Mouse (Mus musculus) ovary, postnatal 14 days (tissue): ENCODE results near the gene Gtf2h3.
"Not testable (repeated sequence)": the region's sequence is repeated elsewhere in the genome, so short reads cannot be mapped to it uniquely, and the experiment has no call there.

Source experiments
- DNase-seq: peaks from one replicate; pipeline ENCODE4 v3.0.0; 2022; ENCODE audit warnings: low spot score

Gene Gtf2h3

GRCm38 (mm10) chr5:124575467-124575866, 3.5 kb upstream of the Gtf2h3 start:
- DNase-seq, result no peak

DNA sequence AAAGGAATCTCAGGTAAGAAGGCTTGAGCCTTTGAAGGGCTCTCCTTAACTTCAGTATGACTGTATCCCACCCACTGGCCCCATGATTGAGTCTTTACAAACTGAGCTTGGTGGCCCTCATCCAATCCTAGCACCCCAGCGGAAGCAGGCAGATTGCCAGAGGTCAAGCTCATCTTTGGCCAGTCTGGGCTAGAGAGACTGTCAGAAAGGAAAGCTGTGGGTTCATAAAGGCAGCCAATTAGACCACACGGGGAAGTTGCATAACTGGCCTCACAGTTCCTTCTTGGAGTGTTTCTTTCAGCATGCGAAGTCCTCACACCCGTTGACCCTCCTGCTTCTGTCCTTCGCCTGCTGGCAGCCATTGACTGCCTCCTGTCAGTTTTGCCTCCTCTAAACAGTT, 3.6 kb downstream of the Gtf2h3 start:
- no peak for DNase-seq

- no peak for DNase-seq
These were observed 13.8 kb downstream of the Gtf2h3 start for GRCm38 (mm10) chr5:124592768-124593167.

GRCm38 (mm10) chr5:124598224-124599174, 19.6 kb downstream of the Gtf2h3 start:
- DNase-seq, result peak; percentile 84

GRCm38 (mm10) chr5:124599726-124600125, 20.8 kb downstream of the Gtf2h3 start:
- DNase-seq, result not testable (repeated sequence)

- no peak for DNase-seq
These were observed 23.4 kb downstream of the Gtf2h3 start for GRCm38 (mm10) chr5:124602349-124602748.

- DNase-seq, result no peak
These were observed 25.4 kb downstream of the Gtf2h3 start for GRCm38 (mm10) chr5:124604296-124604695.

- DNase-seq, result no peak
These were observed 26.2 kb downstream of the Gtf2h3 start for GRCm38 (mm10) chr5:124605041-124605622.

DNA sequence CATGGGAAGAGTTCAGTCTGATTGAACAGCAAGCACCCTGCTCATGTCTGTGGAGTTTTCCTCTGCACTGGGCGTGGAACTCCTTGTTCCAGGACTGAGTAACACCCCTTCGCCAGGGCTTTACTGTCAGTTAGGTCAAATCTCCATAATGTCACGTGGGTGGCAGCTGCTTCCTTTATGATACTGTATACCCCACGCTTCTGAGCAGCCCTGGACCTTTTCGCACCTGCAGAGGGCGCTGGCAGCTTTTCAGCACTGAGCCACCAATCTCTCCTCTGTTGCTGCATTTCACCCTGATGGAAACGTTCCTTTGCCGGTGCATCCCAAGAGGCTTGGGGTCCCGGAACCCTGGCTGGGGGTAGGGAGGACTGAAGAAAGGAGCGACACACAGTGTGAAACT, 32.0 kb downstream of the Gtf2h3 start:
- no peak for DNase-seq

- no peak for DNase-seq
These were observed 35.8 kb downstream of the Gtf2h3 start for GRCm38 (mm10) chr5:124614709-124615108.

GRCm38 (mm10) chr5:124618711-124619110, 39.8 kb downstream of the Gtf2h3 start:
- no peak for DNase-seq

- no peak for DNase-seq
These were observed 42.4 kb downstream of the Gtf2h3 start for GRCm38 (mm10) chr5:124621362-124621761.

- no peak for DNase-seq
These were observed 44.0 kb downstream of the Gtf2h3 start for GRCm38 (mm10) chr5:124622890-124623289.

GRCm38 (mm10) chr5:124624291-124624690, 45.4 kb downstream of the Gtf2h3 start:
- no peak for DNase-seq

DNA sequence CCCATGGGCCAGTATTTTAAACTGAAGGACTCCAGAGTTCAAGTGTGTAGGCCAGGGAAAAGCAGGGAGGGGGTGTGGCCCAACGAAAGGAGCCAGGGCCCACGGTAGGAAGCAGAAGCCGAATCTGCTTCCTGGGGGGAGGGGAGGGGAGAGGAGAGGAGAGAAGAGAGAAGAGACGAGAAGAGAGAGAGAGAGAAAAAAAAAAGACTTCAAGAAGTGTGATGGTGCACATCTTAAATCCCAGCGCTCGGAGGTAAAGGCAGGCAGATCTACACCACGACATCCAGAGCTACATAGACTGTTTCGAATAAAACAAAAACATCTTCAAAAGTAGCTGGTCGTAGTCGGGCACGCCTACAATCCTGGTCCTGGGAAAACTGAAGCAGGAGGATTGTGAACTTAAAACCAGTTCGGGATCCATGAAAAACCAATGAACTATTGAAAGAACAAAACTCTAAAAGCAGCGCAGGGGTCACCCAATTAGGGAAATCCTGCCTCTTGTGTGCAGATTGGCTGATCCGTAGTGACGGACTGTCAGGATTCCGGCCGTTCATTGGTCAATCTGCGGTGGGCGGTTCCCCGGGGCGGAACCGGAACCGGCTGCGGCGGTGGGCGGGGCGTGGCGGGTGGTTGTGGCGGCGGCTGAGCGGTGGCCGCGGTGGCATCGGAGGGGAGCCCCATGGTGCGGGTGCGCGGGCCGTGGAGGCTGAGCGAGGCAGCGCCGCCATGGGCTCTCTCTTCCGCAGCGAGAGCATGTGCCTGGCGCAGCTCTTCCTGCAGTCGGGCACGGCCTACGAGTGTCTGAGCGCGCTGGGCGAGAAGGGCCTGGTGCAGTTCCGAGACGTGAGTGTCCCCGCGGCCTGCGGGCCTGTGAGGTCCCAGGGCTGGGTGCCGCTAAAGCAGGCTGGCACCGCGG, 49.8 kb downstream of the Gtf2h3 start, which contains the start of gene Atp6v0a2:
Gene Atp6v0a2 (plus strand): TSS at position 129 of the 916 bp plus-strand sequence.
- DNase-seq, result peak; percentile 95

- no peak for DNase-seq
These were observed 50.7 kb downstream of the Gtf2h3 start for GRCm38 (mm10) chr5:124629641-124630040.

DNA sequence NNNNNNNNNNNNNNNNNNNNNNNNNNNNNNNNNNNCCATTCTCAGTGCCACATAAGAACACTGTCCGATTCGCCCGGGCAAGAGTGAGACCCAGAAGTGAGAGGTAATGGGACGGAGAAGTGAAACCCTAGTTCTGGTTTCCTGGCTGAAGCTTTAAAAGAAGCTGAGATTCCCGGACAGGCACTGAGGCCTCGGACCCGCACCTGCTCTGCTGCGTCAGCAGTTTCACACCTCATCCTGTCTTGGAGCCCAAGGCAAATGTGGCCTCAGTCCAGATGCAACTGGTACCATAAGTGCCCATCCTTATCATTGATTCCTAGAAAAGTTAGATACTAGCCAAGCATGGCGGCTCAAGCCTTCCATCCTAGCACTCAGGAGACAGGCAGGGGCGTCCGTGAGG, 52.7 kb downstream of the Gtf2h3 start:
- no peak for DNase-seq

GRCm38 (mm10) chr5:124632461-124632860, 53.5 kb downstream of the Gtf2h3 start:
- DNase-seq, result no peak

DNA sequence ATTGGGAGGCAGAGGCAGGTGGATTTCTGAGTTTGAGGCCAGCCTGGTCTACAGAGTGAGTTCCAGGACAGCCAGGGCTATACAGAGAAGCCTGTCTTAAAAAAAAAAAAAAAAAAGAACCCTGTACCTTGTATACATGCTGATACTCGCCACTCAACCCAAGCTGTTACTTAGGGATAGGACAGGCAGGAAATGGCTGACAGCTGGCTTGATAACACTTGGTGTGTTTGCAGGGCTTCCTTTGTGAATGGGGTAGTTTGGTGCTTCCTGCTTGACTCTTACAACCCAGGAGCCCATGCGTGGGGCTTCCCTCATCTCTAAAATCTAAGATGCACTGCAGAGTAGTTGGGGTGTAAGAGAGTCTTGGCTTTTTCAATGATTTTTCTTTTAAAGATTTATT, 54.5 kb downstream of the Gtf2h3 start:
- no peak for DNase-seq

DNA sequence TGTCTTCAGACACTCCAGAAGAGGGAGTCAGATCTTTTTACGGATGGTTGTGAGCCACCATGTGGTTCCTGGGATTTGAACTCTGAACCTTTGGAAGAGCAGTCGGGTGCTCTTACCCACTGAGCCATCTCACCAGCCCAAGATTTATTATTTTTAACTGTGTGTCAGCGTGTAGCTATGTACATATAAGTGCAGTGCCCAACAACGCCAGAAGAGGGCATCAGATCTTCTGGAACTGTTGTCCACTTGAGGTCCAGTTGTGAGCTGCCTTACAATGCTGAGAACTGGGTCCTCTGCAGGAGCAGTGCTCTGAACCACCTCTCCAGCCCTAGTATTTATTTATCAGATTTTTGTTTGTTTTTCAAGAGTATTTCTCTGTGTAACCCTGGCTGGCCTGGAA, 56.1 kb downstream of the Gtf2h3 start:
- not testable (repeated sequence) for DNase-seq

DNA sequence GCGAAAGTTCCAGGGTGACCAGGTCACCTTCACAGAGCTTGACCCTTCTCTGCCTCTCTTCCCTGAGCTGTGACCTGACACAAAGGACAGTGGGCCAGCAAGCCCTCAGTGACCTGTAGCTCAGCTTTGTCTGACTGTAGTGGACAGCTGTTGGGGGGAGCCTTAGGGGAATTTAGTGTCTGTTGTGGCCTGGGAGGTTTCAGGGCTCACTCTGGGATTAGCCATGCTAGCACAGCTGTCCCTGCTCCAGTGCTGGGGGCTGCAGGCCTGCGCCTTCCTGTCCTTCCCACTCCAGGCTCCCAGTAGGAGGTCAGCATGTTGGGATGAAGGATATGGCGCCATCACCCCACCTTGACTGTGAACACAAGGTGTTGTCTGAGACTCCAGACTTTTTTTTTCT, 57.2 kb downstream of the Gtf2h3 start:
- no peak for DNase-seq

GRCm38 (mm10) chr5:124636694-124637093, 57.8 kb downstream of the Gtf2h3 start:
- DNase-seq, result no peak
